Mouse (Mus musculus) CD4-positive, CD25-positive, alpha-beta regulatory T cell, adult 2 months (primary cell): ENCODE data around the gene Gm2897.
A peak's percentile ranks its signal among the peaks of the same experiment; 100 is the strongest.
"Not testable (repeated sequence)": the region's sequence is repeated elsewhere in the genome, so short reads cannot be mapped to it uniquely, and the experiment has no call there.

Source experiments
- DNase-seq: peaks from one replicate; pipeline ENCODE4 v3.0.0-alpha.2; 2012; ENCODE audit warnings: low read depth, low spot score

The Gm2897 gene

GRCm38 (mm10) chr14:3048727-3049512, at the start of gene Gm2897:
Gm2897 (plus strand) TSS chr14:3049285.
- DNase-seq, result peak; percentile 18

DNA sequence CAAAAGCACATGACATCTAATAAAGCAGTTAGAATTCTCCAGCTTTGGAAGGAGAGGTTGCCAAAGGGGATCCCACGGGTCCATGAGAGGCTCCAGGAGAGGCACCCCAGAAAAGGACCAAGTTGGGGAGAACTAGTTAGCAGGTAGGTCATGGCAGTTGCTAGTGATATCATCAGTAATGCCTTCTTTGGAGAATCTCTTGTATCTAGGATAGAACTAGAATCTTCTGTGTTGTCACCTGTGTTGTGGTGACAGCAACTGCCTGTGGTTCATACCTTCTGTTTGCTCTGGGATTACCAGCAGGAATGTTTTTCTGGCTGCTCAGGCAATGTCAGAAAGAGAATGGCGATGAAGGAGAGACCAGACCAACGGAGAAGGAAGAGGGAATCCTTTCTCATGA, 19.4 kb upstream of the Gm2897 start, which contains the start of gene Gm2888:
Gene Gm2888, plus strand, starts transcription at position 301 of the 400 bp plus-strand sequence.
- DNase-seq, result not testable (repeated sequence)

GRCm38 (mm10) chr14:3049513-3049800, 372 bp downstream of the Gm2897 start:
- peak; percentile 1 for DNase-seq

GRCm38 (mm10) chr14:3050087-3050486, 1.0 kb downstream of the Gm2897 start:
- not testable (repeated sequence) for DNase-seq

DNA sequence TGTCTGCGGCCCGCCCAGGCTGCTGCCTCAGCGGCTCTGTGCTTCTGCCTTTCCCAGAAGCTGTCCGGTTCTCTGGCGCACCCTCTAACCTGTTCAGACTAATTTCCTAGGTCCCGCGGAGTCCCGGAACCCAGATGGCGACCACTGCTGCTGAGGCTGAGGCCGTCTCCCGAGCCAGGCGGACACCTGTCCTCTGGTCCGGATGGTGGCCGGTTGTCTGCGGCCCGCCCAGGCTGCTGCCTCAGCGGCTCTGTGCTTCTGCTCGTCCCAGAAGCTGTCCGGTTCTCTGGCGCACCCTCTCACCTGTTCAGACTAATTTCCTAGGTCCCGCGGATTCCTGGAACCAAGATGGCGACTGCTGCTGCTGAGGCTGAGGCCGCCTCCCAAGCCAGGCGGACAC, 67.0 kb downstream of the Gm2897 start:
- DNase-seq, result not testable (repeated sequence)
